Mouse (Mus musculus) intestine, postnatal 0 days (tissue): Measurements from ENCODE around the gene Wfdc3. TPM values are rescaled to one million over a fixed set of nuclear protein-coding genes. Genes with fewer than 3 reads are reported as not detected.
"Not testable (repeated sequence)": the region's sequence is repeated elsewhere in the genome, so short reads cannot be mapped to it uniquely, and the experiment has no call there.

ENCODE experiments used
- ATAC-seq: fragments of 200-750 bp; cut with Nextera tagmentation; 2 replicates; pipeline ENCODE4 v1.8.0; 2017; ENCODE audit warnings: mild to moderate bottlenecking, moderate TSS enrichment, moderate library complexity
- H3K27ac ChIP-seq: fragments of 300-500 bp; sonication (generic); 2 replicates; pipeline ENCODE4 v1.5.1; 2014; ENCODE audit warnings: mild to moderate bottlenecking, low read depth, low read length, moderate library complexity
- H3K27me3 ChIP-seq: fragments of 300-500 bp; sonication (generic); replicated peaks from 2 replicates; pipeline ENCODE4 v1.6.1; 2014; ENCODE audit warnings: low read length, mixed read lengths; ENCODE audit not compliant: control insufficient read depth, insufficient read depth
- H3K36me3 ChIP-seq: fragments of 300-500 bp; sonication (generic); 2 replicates; pipeline ENCODE4 v1.6.1; 2014; ENCODE audit warnings: mild to moderate bottlenecking, moderate library complexity; ENCODE audit not compliant: control insufficient read depth, insufficient read depth
- H3K4me1 ChIP-seq: fragments of 300-500 bp; sonication (generic); replicated peaks from 2 replicates; pipeline ENCODE4 v1.6.1; 2014; ENCODE audit warnings: antibody characterized with exemption, low read length, mixed read lengths; ENCODE audit not compliant: control insufficient read depth, insufficient read depth
- H3K4me2 ChIP-seq: fragments of 300-500 bp; sonication (generic); replicated peaks from 2 replicates; pipeline ENCODE4 v1.6.1; 2014; ENCODE audit warnings: low read depth, mild to moderate bottlenecking, moderate library complexity
- H3K4me3 ChIP-seq: fragments of 300-500 bp; sonication (generic); 2 replicates; pipeline ENCODE4 v1.5.1; 2014; ENCODE audit warnings: low read depth, low read length
- H3K9ac ChIP-seq: fragments of 300-500 bp; sonication (generic); 2 replicates; pipeline ENCODE4 v1.6.1; 2014; ENCODE audit warnings: mild to moderate bottlenecking, low read depth, low read length
- H3K9me3 ChIP-seq: fragments of 300-500 bp; sonication (generic); 2 replicates; pipeline ENCODE4 v1.6.1; 2016; ENCODE audit warnings: mixed run types; ENCODE audit not compliant: control insufficient read depth
- CTCF ChIP-seq: sonication (generic); IDR thresholded peaks from 2 replicates; pipeline ENCODE4 v1.5.1; 2016; ENCODE audit warnings: low read depth, mild to moderate bottlenecking, control low read depth, antibody characterized with exemption, moderate library complexity
- WGBS: fragments of 180-500 bp; shearing (Covaris S2); extraction: QIAGEN DNeasy Blood & Tissue Kit; methylation state at CpG from one replicate; pipeline ENCODE4 v1.1.7; 2014; 5-methylcytosine and 5-hydroxymethylcytosine counted together
- polyA plus RNA-seq: library from polyadenylated mRNA; unstranded; fragments of >200 nt; fragmentation: Nextera tagmentation; extraction: Ambion mirVana; gene quantifications from 2 replicates; pipeline ENCODE4 v1.2.1, GENCODE M21; 2015

Wfdc3 gene
- polyA plus RNA-seq, 1 experiment from 2014 or later: 0.85 TPM

DNA sequence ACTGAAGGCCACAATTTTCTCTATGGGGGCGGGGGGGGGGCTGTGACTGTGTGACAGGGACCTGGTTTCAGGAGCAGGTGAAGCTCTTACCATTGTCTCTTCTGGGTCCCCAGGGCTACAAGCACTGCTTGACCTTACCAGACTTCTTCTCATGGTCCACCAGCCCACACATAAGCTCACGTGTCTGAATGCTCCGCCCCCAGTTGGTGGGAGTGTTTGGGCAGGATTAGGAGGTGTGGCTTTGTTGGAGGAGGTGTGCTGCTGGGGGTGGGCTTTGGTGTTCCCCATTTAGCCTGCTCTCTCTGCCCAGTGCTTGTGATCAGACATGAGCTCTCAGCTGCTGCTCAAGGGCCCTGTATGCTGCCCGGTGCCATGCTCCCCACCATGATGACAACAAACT is 22.5 kb downstream of the Wfdc3 start:
- WGBS: 65% methylated on average over 4 of the region's 4 CpGs
- no peak for TF ChIP-seq CTCF
- no peaks in the 10 kb centered on the region for H3K27me3 ChIP-seq
- no peak overlapping the region for H3K27ac ChIP-seq
- no peak overlapping the region for H3K9ac ChIP-seq
- no peak overlapping the region for H3K4me3 ChIP-seq
- no peaks in the 10 kb centered on the region for H3K36me3 ChIP-seq
- ATAC-seq: no peak
- H3K4me1 ChIP-seq: no peaks in the 10 kb centered on the region; the same call in 1 of the 2 replicates
- no peaks in the 10 kb centered on the region for H3K9me3 ChIP-seq
- H3K4me2 ChIP-seq: no peak overlapping the region

GRCm38 (mm10) chr2:164716194-164716786 is 29.4 kb downstream of the Wfdc3 start:
- 88% methylated on average over 20 of the region's 23 CpGs for WGBS
- not testable (repeated sequence) for H3K4me2 ChIP-seq, H3K4me3 ChIP-seq, H3K27me3 ChIP-seq, H3K4me1 ChIP-seq, H3K27ac ChIP-seq, H3K36me3 ChIP-seq, H3K9ac ChIP-seq, H3K9me3 ChIP-seq, ATAC-seq

GRCm38 (mm10) chr2:164715005-164715404 is 30.7 kb downstream of the Wfdc3 start, which contains the start of gene Spint5:
Spint5 (plus strand) TSS chr2:164715305.
- H3K4me2 ChIP-seq: no peak within 1 kb of the TSS
- H3K4me1 ChIP-seq: no peaks in the 10 kb centered on the region
- H3K4me3 ChIP-seq: no peak within 1 kb of the TSS
- H3K36me3 ChIP-seq: no peaks in the 10 kb centered on the region
- ATAC-seq: no peak
- no peak within 1 kb of the TSS for H3K9ac ChIP-seq
- H3K9me3 ChIP-seq: no peaks in the 10 kb centered on the region
- H3K27me3 ChIP-seq: no peaks in the 10 kb centered on the region
- 73% methylated on average over 6 of the region's 6 CpGs for WGBS
- no peak for TF ChIP-seq CTCF
- H3K27ac ChIP-seq: no peak within 1 kb of the TSS

- Histone ChIP-seq H3K27me3 (no peaks in the 10 kb centered on the region), H3K9ac (no peak overlapping the region), H3K4me1 (no peaks in the 10 kb centered on the region), H3K27ac (peak overlapping the region; percentile 63), H3K36me3 (no peaks in the 10 kb centered on the region), H3K9me3 (no peaks in the 10 kb centered on the region), H3K4me2 (no peak overlapping the region), H3K4me3 (no peak overlapping the region)
- ATAC-seq: no peak
- TF ChIP-seq CTCF: no peak
- 80% methylated on average over 14 of the region's 14 CpGs for WGBS
Measured at GRCm38 (mm10) chr2:164705991-164706390, 39.7 kb downstream of the Wfdc3 start.

- Histone ChIP-seq H3K9me3 (no peaks in the 10 kb centered on the region), H3K4me3 (no peak overlapping the region), H3K27ac (peak overlapping the region; percentile 78), H3K4me1 (no peaks in the 10 kb centered on the region), H3K4me2 (no peak overlapping the region), H3K27me3 (no peaks in the 10 kb centered on the region), H3K9ac (no peak overlapping the region), H3K36me3 (no peaks in the 10 kb centered on the region)
- peak; percentile 97 for ATAC-seq
- no peak for TF ChIP-seq CTCF
- 55% methylated on average over 6 of the region's 6 CpGs for WGBS
Measured at GRCm38 (mm10) chr2:164705328-164705727, 40.4 kb downstream of the Wfdc3 start.

GRCm38 (mm10) chr2:164704235-164704634 is 41.5 kb downstream of the Wfdc3 start:
- no peak overlapping the region for H3K27ac ChIP-seq
- no peak overlapping the region for H3K4me2 ChIP-seq
- WGBS: 84% methylated on average over 5 of the region's 5 CpGs
- H3K27me3 ChIP-seq: no peaks in the 10 kb centered on the region
- ATAC-seq: no peak
- H3K36me3 ChIP-seq: no peaks in the 10 kb centered on the region
- TF ChIP-seq CTCF: 0 out of 2 replicates have a peak, but pooled peaks have one; percentile 13
- H3K9me3 ChIP-seq: no peaks in the 10 kb centered on the region
- no peaks in the 10 kb centered on the region for H3K4me1 ChIP-seq
- no peak overlapping the region for H3K4me3 ChIP-seq
- H3K9ac ChIP-seq: no peak overlapping the region

DNA sequence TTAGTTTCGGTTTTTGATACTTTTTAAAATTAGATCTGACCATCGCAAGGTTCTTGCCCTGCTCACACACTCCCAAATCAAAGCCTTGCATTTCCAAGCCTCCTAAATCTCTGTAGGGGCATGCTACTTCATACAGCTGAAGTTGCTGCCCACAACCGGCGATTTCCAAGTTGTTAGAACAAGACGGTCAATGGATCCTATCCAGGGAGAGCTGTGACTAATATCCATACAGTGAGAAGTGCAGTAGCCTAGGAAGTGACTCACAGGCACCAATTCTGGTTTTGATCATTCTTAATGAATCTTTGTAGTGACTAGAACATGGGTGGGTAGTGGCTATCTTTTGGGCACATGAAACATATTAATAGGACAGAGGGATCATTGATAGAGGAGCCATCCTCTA is 44.0 kb downstream of the Wfdc3 start:
- WGBS: 88% methylated on average over 5 of the region's 5 CpGs
- H3K9me3 ChIP-seq: no peaks in the 10 kb centered on the region
- H3K27ac ChIP-seq: no peak overlapping the region
- H3K27me3 ChIP-seq: no peaks in the 10 kb centered on the region
- H3K4me3 ChIP-seq: no peak overlapping the region
- no peak for ATAC-seq
- H3K36me3 ChIP-seq: no peaks in the 10 kb centered on the region
- no peak overlapping the region for H3K4me2 ChIP-seq
- H3K9ac ChIP-seq: no peak overlapping the region
- no peaks in the 10 kb centered on the region for H3K4me1 ChIP-seq
- no peak for TF ChIP-seq CTCF
